Mouse (Mus musculus): ENCODE data around the gene Tgfbrap1. TPM values are rescaled to one million over a fixed set of nuclear protein-coding genes. Genes with fewer than 3 reads are reported as not detected.
"Not testable (repeated sequence)": the region's sequence is repeated elsewhere in the genome, so short reads cannot be mapped to it uniquely, and the experiment has no call there.

The Tgfbrap1 gene
- total RNA-seq, 2 experiments from 2014 or later = 12.3 to 22.3 TPM

DNA sequence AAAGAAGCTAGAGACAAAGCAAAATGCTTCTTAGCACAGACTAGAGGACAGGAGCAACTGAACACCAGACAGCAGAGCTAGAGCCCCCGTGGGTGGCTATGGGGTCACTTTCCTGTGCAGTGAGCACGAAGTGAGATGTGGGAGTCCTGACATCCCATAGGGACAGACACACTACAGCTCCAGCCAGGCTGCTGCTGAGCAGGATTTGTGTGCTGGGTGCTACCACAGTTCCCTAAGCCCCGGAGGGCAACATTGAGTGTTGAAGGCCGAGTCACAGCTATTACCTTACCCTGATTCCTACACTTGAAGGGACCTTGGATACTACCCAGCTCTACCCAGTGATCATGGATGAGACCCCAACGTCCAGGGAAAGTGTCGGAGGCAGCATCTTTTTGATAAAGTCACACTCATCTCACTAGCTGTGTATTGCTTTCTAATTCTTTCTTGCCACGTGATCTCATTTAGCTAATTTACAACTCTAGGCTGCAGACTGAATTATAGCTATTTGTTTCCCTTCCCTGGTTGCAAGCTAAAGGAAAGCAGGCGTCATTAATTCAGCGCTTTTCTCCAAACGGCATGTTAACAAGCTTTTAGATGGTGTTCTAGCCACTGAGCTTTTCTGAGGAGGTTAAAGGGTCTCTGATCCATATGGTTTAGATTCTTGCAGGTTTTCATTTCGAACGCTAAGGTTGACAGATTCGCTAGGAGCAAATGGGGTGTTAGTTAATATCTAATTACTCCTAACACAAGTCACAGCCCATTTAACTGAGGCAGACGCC is 53.0 kb downstream of the Tgfbrap1 start:
- ATAC-seq (ENCODE audit: poor library complexity, severe bottlenecking) = no peak

DNA sequence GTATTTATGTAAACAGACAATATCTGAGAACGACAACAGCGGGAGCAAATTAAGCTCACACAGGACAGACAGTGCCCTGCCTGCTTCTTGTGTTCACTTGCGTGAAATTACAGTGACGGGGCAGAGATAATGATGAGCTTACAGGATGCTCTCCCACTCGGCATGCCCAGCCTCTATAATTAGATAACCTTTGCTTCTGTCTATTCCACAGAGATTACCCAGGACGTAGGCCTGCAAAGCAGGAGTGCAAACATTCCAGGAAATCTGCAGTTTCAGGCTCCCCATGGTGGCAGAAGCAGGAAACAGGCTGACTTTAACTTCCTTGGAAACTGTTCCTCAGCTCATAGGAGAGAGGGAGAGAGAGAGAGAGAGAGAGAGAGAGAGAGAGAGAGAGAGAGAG is 56.2 kb downstream of the Tgfbrap1 start:
- no peak for ATAC-seq (ENCODE audit: poor library complexity, severe bottlenecking)

DNA sequence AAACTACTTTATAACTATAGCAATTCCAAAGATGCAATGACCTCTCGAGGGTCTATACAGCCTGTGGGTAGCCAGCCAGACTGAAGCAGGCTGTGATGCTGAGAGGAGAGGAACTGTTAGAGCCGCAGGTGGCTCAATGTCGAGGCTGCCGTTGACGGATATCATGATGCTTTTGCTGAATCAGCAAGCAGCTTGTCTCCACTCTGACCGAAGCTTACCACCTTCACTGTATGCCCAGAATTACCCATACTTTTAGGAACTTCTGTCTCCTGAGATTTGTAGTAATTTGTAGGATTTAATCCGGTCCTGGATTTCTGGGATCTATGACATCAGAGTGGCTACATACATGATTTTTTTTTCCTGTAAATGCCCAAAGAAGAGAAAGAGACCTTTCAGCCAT is 62.4 kb downstream of the Tgfbrap1 start:
- no peak for ATAC-seq (ENCODE audit: poor library complexity, severe bottlenecking)

DNA sequence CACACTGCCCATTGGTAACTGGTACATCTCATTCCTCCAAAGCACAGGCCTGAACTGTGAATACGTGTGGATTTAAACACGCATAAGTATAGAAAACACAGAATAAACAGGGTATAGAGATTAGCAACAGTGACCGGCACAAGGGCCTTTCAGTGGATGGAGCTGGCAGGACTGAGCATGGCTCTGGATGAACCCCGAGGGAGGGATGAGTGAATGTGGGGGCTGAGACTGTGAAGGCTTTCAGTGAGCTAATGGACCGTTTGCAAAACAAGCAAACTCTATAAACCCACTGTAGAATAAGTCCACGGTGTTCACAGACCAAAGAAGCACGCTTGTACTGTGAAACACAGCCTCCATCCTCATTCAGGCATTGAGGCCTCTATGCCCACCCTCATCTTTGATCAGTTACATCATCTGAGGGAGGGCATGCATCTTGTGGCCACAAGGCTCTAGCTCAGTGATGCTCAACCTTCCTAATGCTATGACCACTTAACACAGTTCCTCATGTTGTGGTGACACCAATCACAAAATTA is 83.2 kb downstream of the Tgfbrap1 start:
- ATAC-seq (ENCODE audit: poor library complexity, severe bottlenecking) = not testable (repeated sequence)

DNA sequence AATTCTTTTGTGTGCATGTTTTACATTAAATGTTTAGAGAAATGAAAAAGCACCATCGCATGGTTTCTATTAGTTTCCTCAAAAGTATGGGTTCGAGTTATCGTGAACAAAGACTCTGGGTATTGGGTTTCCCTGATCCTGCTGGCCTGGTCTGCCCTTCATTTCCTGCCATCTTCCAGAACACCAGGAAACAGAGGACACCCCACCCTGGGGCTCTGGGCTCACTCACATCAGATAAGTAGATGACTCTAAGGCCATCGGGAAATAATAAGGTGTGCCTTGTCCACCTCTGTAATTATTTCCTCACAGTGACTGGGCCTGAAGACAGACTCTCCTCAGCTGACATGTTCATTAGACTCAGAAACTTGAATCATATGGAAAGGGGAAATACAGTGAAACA is 88.0 kb downstream of the Tgfbrap1 start:
- ATAC-seq (ENCODE audit: poor library complexity, severe bottlenecking) = no peak

DNA sequence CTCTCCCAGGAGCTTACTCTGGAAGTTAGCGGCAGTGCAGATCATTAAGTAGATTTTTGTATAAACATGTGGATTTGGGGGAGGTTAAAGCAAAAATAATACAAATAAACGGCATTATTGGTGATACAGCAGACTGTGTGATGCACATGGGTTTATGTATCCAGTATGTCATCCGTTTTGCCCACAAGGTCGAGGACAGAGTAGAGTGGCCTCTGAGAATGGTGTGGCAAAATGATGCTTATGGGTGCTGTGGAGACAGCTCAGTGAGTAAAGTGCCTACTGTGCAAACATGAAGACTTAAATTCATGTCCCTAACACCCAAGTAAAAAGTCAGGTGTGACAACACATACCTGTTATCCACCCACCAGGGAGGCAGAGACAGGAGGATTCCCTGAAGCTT is 91.9 kb downstream of the Tgfbrap1 start:
- ATAC-seq (ENCODE audit: poor library complexity, severe bottlenecking) = no peak

DNA sequence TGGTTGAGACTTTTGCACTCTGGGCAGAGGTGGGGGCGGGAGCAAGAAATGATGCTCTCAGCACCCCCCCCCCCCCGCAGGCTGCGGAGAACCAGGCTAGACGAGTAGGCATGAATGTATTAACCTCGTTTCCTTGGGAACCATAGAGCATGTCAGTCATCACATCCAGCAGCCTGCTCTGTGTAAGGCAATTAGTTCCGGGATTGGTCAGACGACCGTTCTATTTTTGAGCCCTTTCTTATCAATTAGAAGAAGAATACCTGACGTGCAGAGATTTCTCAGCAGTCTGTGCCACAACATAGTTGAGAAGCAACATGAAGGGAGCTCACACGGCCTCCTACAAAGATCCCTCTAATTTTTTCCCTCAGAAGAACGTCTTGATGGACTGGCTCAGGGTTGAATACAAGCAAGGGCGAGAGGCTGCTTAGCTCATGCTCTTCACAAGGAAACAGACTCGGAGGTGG is 92.4 kb downstream of the Tgfbrap1 start:
- ATAC-seq (ENCODE audit: poor library complexity, severe bottlenecking) = no peak

Other genes with a start within 250 kb of the Tgfbrap1 start
- 34.0 and 42.5 TPM in 2 replicates for gene Mrps9, start 247.4 kb downstream of the Tgfbrap1 start, total RNA-seq (2015)
- gene Mrps9, start 247.4 kb downstream of the Tgfbrap1 start, total RNA-seq (2017) = 57.1 and 65.6 TPM in 2 replicates
- gene Gpr45, start 145.8 kb downstream of the Tgfbrap1 start, total RNA-seq (2015) = not detected in 2 replicates
- gene Gpr45, start 145.8 kb downstream of the Tgfbrap1 start, total RNA-seq (2017) = not detected in 2 replicates
- 8.4 and 9.3 TPM in 2 replicates for gene AI597479, start 73 bp upstream of the Tgfbrap1 start, total RNA-seq (2015)
- 13.4 and 14.5 TPM in 2 replicates for gene AI597479, start 73 bp upstream of the Tgfbrap1 start, total RNA-seq (2017)
- 0.64 TPM in 1 of 2 replicates, not detected in the other for gene Fhl2, start 98.3 kb upstream of the Tgfbrap1 start, total RNA-seq (2015)
- gene Fhl2, start 98.3 kb upstream of the Tgfbrap1 start, total RNA-seq (2017) = 1.0 and 1.4 TPM in 2 replicates

Data from megakaryocyte, adult 5-6 weeks (primary cell).